Mouse (Mus musculus) E14TG2a.4 (cell line): ENCODE data around the gene Chst12.

Experiments used
- CTCF ChIP-seq: conservative IDR thresholded peaks from 2 replicates; pipeline ENCODE4 v1.5.1; 2014; ENCODE audit warnings: low read length
- NANOG ChIP-seq: IDR thresholded peaks from 2 replicates; pipeline ENCODE4 v1.6.1; 2014; ENCODE audit warnings: borderline replicate concordance, low read length, mixed read lengths
- POU5F1 ChIP-seq: IDR thresholded peaks from 2 replicates; pipeline ENCODE4 v1.6.1; 2014; ENCODE audit warnings: low read length, borderline replicate concordance

- no peak for TF ChIP-seq CTCF
- TF ChIP-seq NANOG: no peak
- no peak for TF ChIP-seq POU5F1
Measured at GRCm38 (mm10) chr5:140506096-140506794, 895 bp downstream of the Chst12 start.
